Mouse (Mus musculus) megakaryocyte, embryonic 14.5 days (primary cell): ENCODE measurements around the gene Ifnar1.

ENCODE experiments used
- FLI1 ChIP-seq: IDR thresholded peaks from 2 replicates; pipeline ENCODE4 v1.6.1; 2012; ENCODE audit warnings: low read length, inconsistent platforms, mixed read lengths
- GATA1 ChIP-seq: IDR thresholded peaks from 3 replicates; pipeline ENCODE4 v1.6.1; 2012; ENCODE audit warnings: mixed read lengths, low read length, inconsistent platforms, borderline replicate concordance

DNA sequence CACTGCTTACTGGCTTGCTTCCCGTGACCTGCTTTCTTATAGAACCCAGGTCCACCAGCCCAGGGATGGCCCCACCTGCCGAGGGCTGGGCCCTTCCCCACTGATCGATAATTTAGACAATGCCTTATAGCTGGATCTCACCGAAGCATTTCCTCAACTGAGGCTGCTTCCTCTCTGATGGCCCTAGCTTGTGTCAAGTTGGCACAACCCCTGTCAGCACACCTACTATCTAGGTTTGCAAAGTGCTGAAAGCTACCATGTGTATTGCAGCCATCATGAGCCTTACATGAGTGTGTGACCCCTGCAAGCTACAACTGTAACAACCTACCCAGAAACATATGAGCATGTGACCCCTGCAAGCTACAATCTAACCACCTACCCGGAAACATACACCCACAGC lies 39.2 kb downstream of the Ifnar1 start:
- no peak for TF ChIP-seq FLI1
- no peak for TF ChIP-seq GATA1
